Mouse (Mus musculus): ENCODE measurements around the gene Nodal. TPM values are rescaled to one million over a fixed set of nuclear protein-coding genes. Genes with fewer than 3 reads are reported as not detected.

Nodal gene
- polyA plus RNA-seq (2015; fragmentation: Nextera tagmentation; extraction: Ambion mirVana) = 0.08 and 0.20 TPM in 2 replicates

DNA sequence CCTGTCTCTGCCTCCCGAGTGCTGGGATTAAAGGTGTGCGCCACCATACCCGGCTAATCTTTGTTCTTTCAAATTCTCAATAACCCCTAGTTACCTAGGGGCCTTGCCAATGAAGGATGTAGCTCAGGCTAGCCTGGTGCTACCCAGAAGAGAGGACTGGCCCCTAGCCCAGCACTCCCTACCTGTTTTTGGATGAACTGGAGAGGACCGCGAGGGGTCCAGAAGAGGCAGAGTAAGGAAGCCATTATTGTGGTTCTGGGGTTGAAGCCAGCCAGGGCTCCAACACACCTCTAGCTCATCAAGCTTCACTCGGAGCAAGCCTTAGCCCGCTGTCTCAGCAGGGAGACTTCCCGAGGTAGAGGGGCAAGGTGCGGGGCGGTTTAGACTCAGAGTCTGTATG is at the start of gene Nodal:
TSS of gene Nodal (plus strand) at position 301 of the 400 bp plus-strand sequence.
- 30% methylated on average over 10 of the region's 10 CpGs for whole genome bisulfite sequencing
- H3K4me1 ChIP-seq = peaks cover 11% of the 10 kb centered on the region
- H3K27me3 ChIP-seq = peaks cover 55% of the 10 kb centered on the region
- no peak for ATAC-seq (ENCODE audit: insufficient number of reproducible peaks, low FRiP score, low TSS enrichment, low read depth)
- H3K4me3 ChIP-seq (replicated peaks) = peak within 1 kb of the TSS; percentile 36
- H3K4me2 ChIP-seq (replicated peaks) = peak within 1 kb of the TSS; percentile 59
- no peaks in the 10 kb centered on the region for H3K36me3 ChIP-seq
- no peak within 1 kb of the TSS for H3K27ac ChIP-seq (replicated peaks)
- no peaks in the 10 kb centered on the region for H3K9me3 ChIP-seq (replicated peaks)
- H3K9ac ChIP-seq = no peak within 1 kb of the TSS

GRCm38 (mm10) chr10:61369755-61370154 is 48.0 kb upstream of the Nodal start:
- H3K9ac ChIP-seq = no peak overlapping the region

GRCm38 (mm10) chr10:61370273-61370979 is 47.3 kb upstream of the Nodal start:
- Histone ChIP-seq H3K9ac (no peak overlapping the region), H3K4me2 (replicated peaks) (no peak overlapping the region), H3K4me3 (replicated peaks) (no peak overlapping the region), H3K27ac (replicated peaks) (peak overlapping the region; percentile 65; the same call in 1 of the 2 replicates), H3K27me3 (no peaks in the 10 kb centered on the region), H3K4me1 (peaks cover 36% of the 10 kb centered on the region), H3K36me3 (no peaks in the 10 kb centered on the region), H3K9me3 (replicated peaks) (0 out of 2 replicates have a peak, but pooled peaks cover 3% of the 10 kb centered on the region)
- 53% methylated on average over 18 of the region's 18 CpGs for WGBS
- ATAC-seq (ENCODE audit: insufficient number of reproducible peaks, low FRiP score, low TSS enrichment, low read depth) = no peak

More at GRCm38 (mm10) chr10:61369755-61370154, 48.0 kb upstream of the Nodal start:
- 39% methylated on average over 5 of the region's 5 CpGs for WGBS
- H3K4me1 ChIP-seq = peaks cover 31% of the 10 kb centered on the region
- H3K27ac ChIP-seq (replicated peaks) = peak overlapping the region; percentile 65; the same call in 1 of the 2 replicates
- no peaks in the 10 kb centered on the region for H3K27me3 ChIP-seq
- H3K9me3 ChIP-seq (replicated peaks) = 0 out of 2 replicates have a peak, but pooled peaks cover 3% of the 10 kb centered on the region
- no peak overlapping the region for H3K4me3 ChIP-seq (replicated peaks)
- no peak for ATAC-seq (ENCODE audit: insufficient number of reproducible peaks, low FRiP score, low TSS enrichment, low read depth)
- H3K36me3 ChIP-seq = no peaks in the 10 kb centered on the region
- H3K4me2 ChIP-seq (replicated peaks) = no peak overlapping the region

- no peak overlapping the region for H3K4me3 ChIP-seq (replicated peaks)
- H3K36me3 ChIP-seq = no peaks in the 10 kb centered on the region
- peaks cover 34% of the 10 kb centered on the region for H3K4me1 ChIP-seq
- ATAC-seq (ENCODE audit: insufficient number of reproducible peaks, low FRiP score, low TSS enrichment, low read depth) = no peak
- 0 out of 2 replicates have a peak, but pooled peaks cover 3% of the 10 kb centered on the region for H3K9me3 ChIP-seq (replicated peaks)
- H3K27me3 ChIP-seq = no peaks in the 10 kb centered on the region
- 82% methylated on average over 9 of the region's 9 CpGs for WGBS
- no peak overlapping the region for H3K9ac ChIP-seq
- H3K27ac ChIP-seq (replicated peaks) = no peak overlapping the region
- H3K4me2 ChIP-seq (replicated peaks) = no peak overlapping the region
Measured at GRCm38 (mm10) chr10:61371884-61372584, 45.7 kb upstream of the Nodal start.

DNA sequence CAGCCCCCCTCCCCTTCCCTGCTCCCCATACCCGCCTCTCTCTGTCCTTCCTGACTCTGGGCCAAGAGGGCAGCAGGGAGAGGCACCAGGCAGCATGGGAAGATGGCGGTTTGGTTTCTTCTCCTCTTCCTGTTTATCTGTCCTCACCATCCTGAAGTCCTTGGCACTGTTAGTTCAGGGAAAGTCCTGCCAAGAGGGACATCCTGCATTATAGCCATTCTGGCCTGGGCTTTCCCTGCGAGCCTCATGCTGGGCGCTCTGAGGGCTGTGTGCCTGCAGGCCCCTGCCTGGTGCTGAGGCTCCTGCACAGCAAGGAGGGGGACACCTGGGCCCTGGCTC is 45.2 kb upstream of the Nodal start:
- Histone ChIP-seq H3K4me3 (replicated peaks) (no peak overlapping the region), H3K9ac (no peak overlapping the region), H3K27me3 (no peaks in the 10 kb centered on the region), H3K36me3 (no peaks in the 10 kb centered on the region), H3K4me1 (peaks cover 31% of the 10 kb centered on the region), H3K27ac (replicated peaks) (no peak overlapping the region), H3K9me3 (replicated peaks) (0 out of 2 replicates have a peak, but pooled peaks cover 3% of the 10 kb centered on the region), H3K4me2 (replicated peaks) (no peak overlapping the region)
- ATAC-seq (ENCODE audit: insufficient number of reproducible peaks, low FRiP score, low TSS enrichment, low read depth) = no peak
- WGBS = 72% methylated on average over 4 of the region's 4 CpGs

GRCm38 (mm10) chr10:61374076-61374475 is 43.7 kb upstream of the Nodal start:
- Histone ChIP-seq H3K27me3 (no peaks in the 10 kb centered on the region), H3K4me3 (replicated peaks) (no peak overlapping the region), H3K9me3 (replicated peaks) (0 out of 2 replicates have a peak, but pooled peaks cover 3% of the 10 kb centered on the region), H3K4me2 (replicated peaks) (no peak overlapping the region), H3K36me3 (no peaks in the 10 kb centered on the region), H3K9ac (no peak overlapping the region), H3K27ac (replicated peaks) (no peak overlapping the region), H3K4me1 (peaks cover 31% of the 10 kb centered on the region)
- ATAC-seq (ENCODE audit: insufficient number of reproducible peaks, low FRiP score, low TSS enrichment, low read depth) = no peak
- WGBS = 35% methylated on average over 4 of the region's 4 CpGs

DNA sequence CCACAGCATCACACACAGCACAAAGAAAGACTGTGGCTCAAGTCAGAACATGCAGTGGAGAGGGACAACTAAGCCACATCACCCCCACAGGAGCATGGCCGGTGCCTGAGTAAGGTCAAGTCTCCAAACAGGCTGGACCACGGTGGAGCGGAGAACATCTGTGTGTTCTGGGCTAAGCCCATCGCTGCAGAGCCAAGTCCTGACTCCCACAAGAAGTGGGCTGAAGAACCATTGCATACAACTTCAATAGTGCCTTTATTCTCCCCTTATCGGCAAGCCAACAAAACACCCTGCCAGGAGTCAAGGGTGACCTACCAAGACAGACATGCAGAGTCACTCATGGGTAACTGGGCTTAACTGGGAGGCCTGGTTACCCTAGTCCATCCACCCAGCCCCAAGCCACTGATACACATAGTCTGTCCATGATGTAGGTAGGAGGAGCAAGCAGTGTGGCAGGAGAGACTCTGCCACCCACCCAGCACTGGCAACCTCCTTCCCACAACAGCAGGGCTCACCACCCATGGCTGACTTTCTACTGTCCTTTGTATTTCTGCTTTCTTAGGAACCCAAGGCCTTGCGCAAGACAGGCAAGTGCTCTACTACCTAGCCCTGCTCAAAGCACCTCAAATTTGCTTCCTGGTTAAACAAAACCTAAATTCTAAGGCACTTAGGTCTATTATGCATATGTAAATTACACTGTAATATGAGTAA is 42.8 kb upstream of the Nodal start:
- Histone ChIP-seq H3K9ac (no peak overlapping the region), H3K9me3 (replicated peaks) (0 out of 2 replicates have a peak, but pooled peaks cover 3% of the 10 kb centered on the region), H3K4me3 (replicated peaks) (no peak overlapping the region), H3K4me2 (replicated peaks) (no peak overlapping the region), H3K4me1 (peaks cover 30% of the 10 kb centered on the region), H3K27ac (replicated peaks) (no peak overlapping the region), H3K36me3 (no peaks in the 10 kb centered on the region), H3K27me3 (no peaks in the 10 kb centered on the region)
- WGBS = 73% methylated on average over 6 of the region's 6 CpGs
- no peak for ATAC-seq (ENCODE audit: insufficient number of reproducible peaks, low FRiP score, low TSS enrichment, low read depth)

DNA sequence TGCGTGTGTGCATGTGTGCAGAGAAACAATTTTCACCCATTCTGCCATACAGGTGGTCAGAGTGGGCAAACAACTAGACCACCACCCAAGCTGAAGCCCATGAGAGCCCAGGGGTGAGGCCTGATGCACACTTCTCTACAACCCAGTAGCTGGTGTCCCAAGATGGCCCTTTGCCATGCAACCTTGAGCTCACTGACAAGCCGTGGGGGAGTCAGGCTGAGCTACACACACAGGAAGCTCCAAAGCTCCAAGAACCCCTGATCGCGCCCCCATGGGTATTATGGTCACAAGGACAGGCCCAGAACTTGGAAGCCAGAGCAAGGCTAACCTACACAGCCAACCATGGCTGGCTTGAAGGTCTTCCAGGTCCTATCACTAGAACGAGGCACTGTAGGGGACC is 39.7 kb upstream of the Nodal start:
- Histone ChIP-seq H3K9me3 (replicated peaks) (0 out of 2 replicates have a peak, but pooled peaks cover 3% of the 10 kb centered on the region), H3K4me3 (replicated peaks) (no peak overlapping the region), H3K27ac (replicated peaks) (no peak overlapping the region), H3K36me3 (no peaks in the 10 kb centered on the region), H3K9ac (no peak overlapping the region), H3K4me2 (replicated peaks) (no peak overlapping the region), H3K27me3 (no peaks in the 10 kb centered on the region), H3K4me1 (peaks cover 44% of the 10 kb centered on the region)
- no peak for ATAC-seq (ENCODE audit: insufficient number of reproducible peaks, low FRiP score, low TSS enrichment, low read depth)
- WGBS = 93% methylated on average over 5 of the region's 5 CpGs

DNA sequence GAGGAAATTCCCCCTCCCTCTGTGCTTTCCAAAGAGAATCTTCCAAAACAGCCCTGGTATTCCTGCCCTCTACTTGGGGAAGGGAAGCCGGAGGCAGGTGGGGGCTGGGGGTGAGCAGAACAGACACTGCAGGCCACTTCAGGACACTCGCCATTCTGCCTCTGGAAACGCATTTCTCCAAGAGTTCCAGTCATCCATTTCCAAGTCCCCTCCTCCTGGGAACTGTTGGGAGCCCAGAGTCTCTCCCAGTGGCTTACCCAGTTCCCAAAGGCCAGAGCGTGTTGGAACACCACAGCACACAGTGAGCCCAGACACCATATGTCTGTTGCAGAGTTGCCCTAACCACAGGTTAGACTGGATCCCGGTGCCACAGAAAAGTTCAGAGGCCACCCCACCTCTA is 39.1 kb upstream of the Nodal start:
- Histone ChIP-seq H3K9me3 (replicated peaks) (0 out of 2 replicates have a peak, but pooled peaks cover 3% of the 10 kb centered on the region), H3K9ac (no peak overlapping the region), H3K4me2 (replicated peaks) (no peak overlapping the region), H3K36me3 (no peaks in the 10 kb centered on the region), H3K27ac (replicated peaks) (no peak overlapping the region), H3K27me3 (no peaks in the 10 kb centered on the region), H3K4me3 (replicated peaks) (no peak overlapping the region), H3K4me1 (peaks cover 46% of the 10 kb centered on the region)
- no peak for ATAC-seq (ENCODE audit: insufficient number of reproducible peaks, low FRiP score, low TSS enrichment, low read depth)
- 92% methylated on average over 5 of the region's 5 CpGs for WGBS

GRCm38 (mm10) chr10:61379340-61380040 is 38.3 kb upstream of the Nodal start:
- H3K4me3 ChIP-seq (replicated peaks) = no peak overlapping the region

More at GRCm38 (mm10) chr10:61379340-61380040, 38.3 kb upstream of the Nodal start:
- H3K27ac ChIP-seq (replicated peaks) = peak overlapping the region; percentile 63
- peaks cover 54% of the 10 kb centered on the region for H3K4me1 ChIP-seq
- ATAC-seq (ENCODE audit: insufficient number of reproducible peaks, low FRiP score, low TSS enrichment, low read depth) = no peak
- H3K9ac ChIP-seq = peak overlapping the region; percentile 6; the same call in 1 of the 2 replicates
- H3K27me3 ChIP-seq = no peaks in the 10 kb centered on the region
- H3K9me3 ChIP-seq (replicated peaks) = no peaks in the 10 kb centered on the region
- H3K4me2 ChIP-seq (replicated peaks) = 0 out of 2 replicates have a peak overlapping the region, but pooled peaks have one; percentile 96
- H3K36me3 ChIP-seq = no peaks in the 10 kb centered on the region
- WGBS = 88% methylated on average over 13 of the region's 13 CpGs
